Mouse (Mus musculus) brain, adult 2 months (tissue): ENCODE measurements at regions not wholly inside any gene's neighbourhood (a gene's known extent, or its start where the extent isn't known, plus 50 kb on each side); places are given as distances from the start of the nearest gene placed in this dataset.
"Not testable (repeated sequence)": the region's sequence is repeated elsewhere in the genome, so short reads cannot be mapped to it uniquely, and the experiment has no call there.

ENCODE experiments used
- DNase-seq: peaks from one replicate; pipeline ENCODE4 v3.0.0; 2011; ENCODE audit warnings: low read depth, low spot score

GRCm38 (mm10) chr17:61337094-61337493 lies 1544.0 kb downstream of the Efna5 start:
- no peak for DNase-seq

DNA sequence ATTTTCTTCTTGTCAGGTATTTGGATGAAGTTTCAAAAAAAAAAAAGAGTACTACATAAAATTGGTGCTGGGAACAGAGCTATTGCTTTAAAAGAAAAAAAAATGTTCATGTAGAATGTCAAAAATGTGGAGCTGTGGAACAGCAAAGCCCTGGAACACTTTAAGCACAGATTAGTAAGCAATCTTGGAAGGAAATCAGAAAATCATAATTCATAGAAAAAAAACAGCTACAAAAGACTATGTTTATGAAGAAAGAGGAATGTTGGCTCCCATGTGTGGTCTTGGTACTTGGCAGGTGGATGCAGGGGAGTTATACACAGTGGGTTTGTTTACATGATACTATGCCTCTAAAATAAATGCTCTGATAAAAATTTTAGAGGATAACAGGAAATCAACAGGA lies 1555.7 kb downstream of the Efna5 start:
- no peak for DNase-seq

DNA sequence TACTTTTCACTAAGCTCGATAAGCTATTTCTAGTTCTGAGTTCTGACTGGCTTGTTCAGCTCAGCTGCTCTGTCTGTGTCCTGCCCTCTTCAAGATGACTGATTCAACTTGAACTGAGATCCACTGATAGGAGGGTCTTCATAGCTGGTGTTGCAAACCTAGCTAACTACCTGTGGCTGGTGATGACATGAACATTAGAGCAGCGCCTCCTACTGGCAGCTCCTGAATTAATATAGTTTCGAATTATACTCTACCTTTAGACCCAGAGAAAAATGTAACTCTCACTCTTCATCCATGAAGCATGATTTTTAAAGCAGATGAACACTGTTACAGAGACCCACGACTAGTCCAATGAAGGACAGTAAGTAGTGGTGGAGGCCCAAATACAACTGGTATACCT lies 1560.3 kb downstream of the Efna5 start:
- no peak for DNase-seq

GRCm38 (mm10) chr17:61313424-61313823 lies 1567.7 kb downstream of the Efna5 start:
- DNase-seq, result no peak

- no peak for DNase-seq
Observed at GRCm38 (mm10) chr17:61311189-61311588, 1569.9 kb downstream of the Efna5 start.

GRCm38 (mm10) chr17:61303611-61304010 lies 1577.5 kb downstream of the Efna5 start:
- no peak for DNase-seq

- DNase-seq, result peak; percentile 41
Observed at GRCm38 (mm10) chr17:61301984-61302383, 1579.1 kb downstream of the Efna5 start.

DNA sequence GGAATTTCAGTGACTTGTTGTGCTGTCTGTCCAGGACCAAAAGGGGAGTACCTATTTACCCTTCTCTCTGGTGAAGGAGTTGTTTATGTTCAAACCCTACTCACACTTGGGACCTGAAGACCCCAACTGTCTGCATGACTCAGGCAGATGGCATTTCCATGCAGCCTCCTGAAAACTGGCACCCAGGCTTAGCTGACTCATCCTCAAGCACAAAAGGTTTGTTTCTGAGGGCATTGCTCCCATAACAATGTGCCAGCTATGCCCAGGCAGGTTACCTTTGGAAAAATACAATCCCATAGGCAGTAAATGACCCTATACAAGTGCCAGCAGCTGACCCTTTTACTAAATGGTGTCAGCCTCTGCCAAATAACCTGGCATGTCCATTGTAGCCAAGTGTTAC lies 1579.9 kb downstream of the Efna5 start:
- DNase-seq, result peak; percentile 8

- no peak for DNase-seq
Observed at GRCm38 (mm10) chr17:61291129-61291528, 1590.0 kb downstream of the Efna5 start.

GRCm38 (mm10) chr17:61288590-61288989 lies 1592.5 kb downstream of the Efna5 start:
- no peak for DNase-seq

GRCm38 (mm10) chr17:61273631-61274030 lies 1607.5 kb downstream of the Efna5 start:
- peak; percentile 24 for DNase-seq

- DNase-seq, result not testable (repeated sequence)
Observed at GRCm38 (mm10) chr17:61256526-61256925, 1624.6 kb downstream of the Efna5 start.

GRCm38 (mm10) chr17:61248411-61248810 lies 1632.7 kb downstream of the Efna5 start:
- DNase-seq, result no peak

- no peak for DNase-seq
Observed at GRCm38 (mm10) chr17:61217198-61217722, 1663.9 kb downstream of the Efna5 start.

- DNase-seq, result no peak
Observed at GRCm38 (mm10) chr17:61204316-61204715, 1676.8 kb downstream of the Efna5 start.

DNA sequence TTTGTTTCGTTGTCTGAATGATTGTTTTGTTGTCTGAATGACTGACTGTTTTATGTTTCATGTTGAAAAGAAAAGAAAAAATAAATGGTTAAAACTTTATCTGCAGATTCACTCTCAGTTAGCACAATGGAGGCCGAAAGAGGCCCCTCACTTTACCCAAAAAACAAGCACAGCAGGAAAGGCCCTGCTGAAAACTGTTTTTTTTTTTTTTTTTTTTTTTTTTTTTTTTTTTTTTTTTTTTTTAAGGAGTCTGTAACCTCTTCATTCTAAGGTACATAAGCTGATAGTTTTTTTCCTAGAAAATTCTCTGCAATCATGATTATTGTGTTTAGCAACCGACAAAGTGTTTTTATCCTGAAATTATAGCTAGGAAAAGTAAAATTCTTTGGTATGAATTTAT lies 1693.2 kb downstream of the Efna5 start:
- DNase-seq, result not testable (repeated sequence)

DNA sequence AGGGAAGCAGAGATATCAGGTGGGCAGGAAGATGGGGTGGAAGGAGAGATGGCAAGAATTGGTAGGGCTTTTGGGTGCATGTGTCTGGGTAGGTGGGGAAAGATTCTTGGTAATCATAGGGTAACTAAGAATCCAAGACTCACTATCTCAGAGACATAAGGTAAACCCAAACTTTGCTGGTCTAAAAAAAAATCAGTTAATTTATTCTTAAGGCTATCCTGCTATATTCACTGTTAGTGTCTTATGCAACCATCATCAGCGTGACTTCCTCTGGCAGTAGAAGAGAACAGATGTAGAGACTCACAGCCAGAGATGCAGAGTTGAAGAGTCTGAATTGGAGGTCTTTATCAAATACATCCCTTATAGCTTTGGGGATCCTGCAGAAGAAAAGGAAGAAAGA lies 1704.5 kb downstream of the Efna5 start:
- DNase-seq, result peak; percentile 16

- DNase-seq, result no peak
Observed at GRCm38 (mm10) chr17:61159437-61159836, 1721.7 kb downstream of the Efna5 start.

GRCm38 (mm10) chr17:61137006-61137405 lies 1744.1 kb downstream of the Efna5 start:
- DNase-seq, result no peak

GRCm38 (mm10) chr17:61127767-61128166 lies 1753.3 kb downstream of the Efna5 start:
- no peak for DNase-seq

GRCm38 (mm10) chr17:61106302-61106701 lies 1774.8 kb downstream of the Efna5 start:
- no peak for DNase-seq

DNA sequence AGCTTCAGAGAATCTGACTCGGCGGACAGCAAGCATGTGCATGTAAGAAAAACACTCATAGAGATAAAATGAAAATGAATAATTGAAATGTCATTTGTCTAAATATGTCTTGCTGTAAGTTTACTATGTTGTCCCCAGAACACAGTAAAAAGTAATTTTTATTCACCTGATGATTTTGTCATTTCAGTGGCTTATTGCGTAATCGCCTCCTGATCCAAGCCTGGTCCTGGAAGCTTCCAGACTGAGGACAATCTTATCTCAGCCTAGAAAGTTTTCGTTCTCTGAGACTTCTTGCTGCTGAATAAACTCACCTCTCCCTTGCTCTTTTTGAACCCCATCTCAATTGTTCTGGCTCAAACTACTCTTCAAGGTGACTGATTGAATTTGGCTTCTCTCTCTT lies 1820.7 kb downstream of the Efna5 start:
- DNase-seq, result no peak

DNA sequence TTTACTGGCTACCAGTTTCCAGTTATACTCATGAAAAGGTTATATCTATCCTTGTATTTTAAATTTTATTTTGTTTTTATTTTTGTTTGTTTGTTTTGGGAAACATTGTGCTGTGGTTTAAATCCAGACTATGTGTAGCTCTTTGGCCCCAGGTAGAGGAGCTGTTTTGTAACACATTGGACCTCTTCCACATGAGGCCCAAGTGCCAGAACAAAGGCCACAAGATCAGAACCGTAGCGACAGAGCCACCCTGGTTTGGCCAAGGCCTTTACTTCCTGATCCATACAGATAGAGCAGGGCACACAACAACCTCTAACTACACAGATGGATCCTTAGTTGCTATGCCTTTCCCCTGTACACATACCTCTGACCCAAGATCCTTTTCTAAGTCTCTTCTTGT lies 1822.6 kb downstream of the Efna5 start:
- no peak for DNase-seq

DNA sequence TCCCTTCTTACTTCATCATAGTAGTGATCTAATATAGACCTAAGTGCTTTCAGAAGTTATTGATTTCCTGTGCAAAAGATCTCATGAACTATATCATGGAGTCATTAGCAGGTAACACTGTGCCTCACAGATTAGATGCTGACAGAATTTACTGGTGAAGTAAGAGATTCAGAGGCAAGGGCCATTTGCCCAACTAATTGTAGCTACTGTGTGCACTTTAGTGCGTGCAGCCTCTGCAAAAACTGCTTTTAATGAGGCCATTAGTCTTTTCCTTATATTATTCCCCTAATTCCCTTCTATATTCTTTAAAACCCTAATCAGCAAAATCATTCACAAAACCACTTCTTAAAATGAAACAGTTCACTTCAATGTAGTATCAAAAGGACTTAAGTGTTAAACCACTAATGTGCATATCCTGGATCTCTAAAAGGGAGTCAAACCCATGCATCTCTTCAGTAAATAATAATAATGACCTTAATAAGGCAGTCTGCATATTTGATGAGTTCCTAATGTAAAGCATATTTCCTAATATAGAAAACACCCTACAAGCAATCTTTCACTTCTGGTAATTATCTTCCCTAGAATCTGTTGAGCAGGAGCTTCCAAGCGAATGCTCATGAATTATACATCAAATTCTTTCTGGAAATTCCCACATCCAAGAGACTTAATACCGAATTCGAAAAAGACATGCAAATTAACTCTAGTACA lies 1847.4 kb downstream of the Efna5 start:
- DNase-seq, result peak; percentile 15
